Mouse (Mus musculus) intestine, postnatal 0 days (tissue): ENCODE measurements around the gene Cyp8b1. TPM values are rescaled to one million over a fixed set of nuclear protein-coding genes. Genes with fewer than 3 reads are reported as not detected.

Source experiments
- ATAC-seq: fragments of 200-750 bp; cut with Nextera tagmentation; 2 replicates; pipeline ENCODE4 v1.8.0; 2017; ENCODE audit warnings: mild to moderate bottlenecking, moderate TSS enrichment, moderate library complexity
- H3K27ac ChIP-seq: fragments of 300-500 bp; sonication (generic); 2 replicates; pipeline ENCODE4 v1.5.1; 2014; ENCODE audit warnings: mild to moderate bottlenecking, low read depth, low read length, moderate library complexity
- H3K27me3 ChIP-seq: fragments of 300-500 bp; sonication (generic); replicated peaks from 2 replicates; pipeline ENCODE4 v1.6.1; 2014; ENCODE audit warnings: low read length, mixed read lengths; ENCODE audit not compliant: control insufficient read depth, insufficient read depth
- H3K36me3 ChIP-seq: fragments of 300-500 bp; sonication (generic); 2 replicates; pipeline ENCODE4 v1.6.1; 2014; ENCODE audit warnings: mild to moderate bottlenecking, moderate library complexity; ENCODE audit not compliant: control insufficient read depth, insufficient read depth
- H3K4me1 ChIP-seq: fragments of 300-500 bp; sonication (generic); replicated peaks from 2 replicates; pipeline ENCODE4 v1.6.1; 2014; ENCODE audit warnings: antibody characterized with exemption, low read length, mixed read lengths; ENCODE audit not compliant: control insufficient read depth, insufficient read depth
- H3K4me2 ChIP-seq: fragments of 300-500 bp; sonication (generic); replicated peaks from 2 replicates; pipeline ENCODE4 v1.6.1; 2014; ENCODE audit warnings: low read depth, mild to moderate bottlenecking, moderate library complexity
- H3K4me3 ChIP-seq: fragments of 300-500 bp; sonication (generic); 2 replicates; pipeline ENCODE4 v1.5.1; 2014; ENCODE audit warnings: low read depth, low read length
- H3K9ac ChIP-seq: fragments of 300-500 bp; sonication (generic); 2 replicates; pipeline ENCODE4 v1.6.1; 2014; ENCODE audit warnings: mild to moderate bottlenecking, low read depth, low read length
- H3K9me3 ChIP-seq: fragments of 300-500 bp; sonication (generic); 2 replicates; pipeline ENCODE4 v1.6.1; 2016; ENCODE audit warnings: mixed run types; ENCODE audit not compliant: control insufficient read depth
- CTCF ChIP-seq: sonication (generic); IDR thresholded peaks from 2 replicates; pipeline ENCODE4 v1.5.1; 2016; ENCODE audit warnings: low read depth, mild to moderate bottlenecking, control low read depth, antibody characterized with exemption, moderate library complexity
- WGBS: fragments of 180-500 bp; shearing (Covaris S2); extraction: QIAGEN DNeasy Blood & Tissue Kit; methylation state at CpG from one replicate; pipeline ENCODE4 v1.1.7; 2014; 5-methylcytosine and 5-hydroxymethylcytosine counted together
- polyA plus RNA-seq: library from polyadenylated mRNA; unstranded; fragments of >200 nt; fragmentation: Nextera tagmentation; extraction: Ambion mirVana; gene quantifications from 2 replicates; pipeline ENCODE4 v1.2.1, GENCODE M21; 2015

Cyp8b1 gene
- polyA plus RNA-seq, 1 experiment from 2014 or later: 3.3 TPM

GRCm38 (mm10) chr9:121923906-121924305, 7.8 kb upstream of the Cyp8b1 start:
- H3K9me3 ChIP-seq: no peaks in the 10 kb centered on the region
- H3K4me2 ChIP-seq: no peak overlapping the region
- no peak for ATAC-seq
- no peak for TF ChIP-seq CTCF
- no peaks in the 10 kb centered on the region for H3K36me3 ChIP-seq
- no peaks in the 10 kb centered on the region for H3K27me3 ChIP-seq
- WGBS: 76% methylated on average over 5 of the region's 5 CpGs
- no peak overlapping the region for H3K27ac ChIP-seq
- no peak overlapping the region for H3K4me3 ChIP-seq
- H3K9ac ChIP-seq: no peak overlapping the region
- no peaks in the 10 kb centered on the region for H3K4me1 ChIP-seq

GRCm38 (mm10) chr9:121923443-121923842, 7.3 kb upstream of the Cyp8b1 start:
- TF ChIP-seq CTCF: no peak
- ATAC-seq: no peak
- 75% methylated on average over 8 of the region's 8 CpGs for WGBS
- Histone ChIP-seq H3K4me2 (no peak overlapping the region), H3K9me3 (no peaks in the 10 kb centered on the region), H3K27ac (no peak overlapping the region), H3K4me1 (no peaks in the 10 kb centered on the region), H3K9ac (no peak overlapping the region), H3K4me3 (no peak overlapping the region), H3K36me3 (no peaks in the 10 kb centered on the region), H3K27me3 (no peaks in the 10 kb centered on the region)

- ATAC-seq: no peak
- Histone ChIP-seq H3K9me3 (no peaks in the 10 kb centered on the region), H3K4me3 (no peak overlapping the region), H3K4me2 (no peak overlapping the region), H3K27ac (no peak overlapping the region), H3K4me1 (no peaks in the 10 kb centered on the region), H3K27me3 (0 out of 2 replicates have a peak, but pooled peaks cover 3% of the 10 kb centered on the region), H3K36me3 (no peaks in the 10 kb centered on the region), H3K9ac (no peak overlapping the region)
- TF ChIP-seq CTCF: no peak
- 77% methylated on average over 10 of the region's 10 CpGs for WGBS
Measured at GRCm38 (mm10) chr9:121919027-121919501, 3.0 kb upstream of the Cyp8b1 start.

GRCm38 (mm10) chr9:121915056-121915455, 1.0 kb downstream of the Cyp8b1 start:
- Histone ChIP-seq H3K4me3 (no peak overlapping the region), H3K27ac (no peak overlapping the region), H3K9ac (no peak overlapping the region), H3K36me3 (no peaks in the 10 kb centered on the region), H3K4me1 (no peaks in the 10 kb centered on the region), H3K9me3 (no peaks in the 10 kb centered on the region), H3K27me3 (0 out of 2 replicates have a peak, but pooled peaks cover 3% of the 10 kb centered on the region), H3K4me2 (no peak overlapping the region)
- ATAC-seq: no peak
- no peak for TF ChIP-seq CTCF
- 86% methylated on average over 10 of the region's 10 CpGs for WGBS

- H3K4me1 ChIP-seq: no peaks in the 10 kb centered on the region
- H3K9ac ChIP-seq: no peak overlapping the region
- H3K4me3 ChIP-seq: no peak overlapping the region
- no peak overlapping the region for H3K27ac ChIP-seq
- H3K27me3 ChIP-seq: 0 out of 2 replicates have a peak, but pooled peaks cover 3% of the 10 kb centered on the region
- no peaks in the 10 kb centered on the region for H3K36me3 ChIP-seq
- 78% methylated on average over 8 of the region's 8 CpGs for WGBS
- no peak overlapping the region for H3K4me2 ChIP-seq
- no peaks in the 10 kb centered on the region for H3K9me3 ChIP-seq
- TF ChIP-seq CTCF: no peak
- ATAC-seq: no peak
Measured at GRCm38 (mm10) chr9:121914226-121914757, 1.8 kb downstream of the Cyp8b1 start.

- Histone ChIP-seq H3K9ac (no peak overlapping the region), H3K9me3 (no peaks in the 10 kb centered on the region), H3K4me2 (no peak overlapping the region), H3K36me3 (no peaks in the 10 kb centered on the region), H3K27me3 (0 out of 2 replicates have a peak, but pooled peaks cover 3% of the 10 kb centered on the region), H3K4me3 (no peak overlapping the region), H3K4me1 (no peaks in the 10 kb centered on the region), H3K27ac (no peak overlapping the region)
- TF ChIP-seq CTCF: no peak
- no peak for ATAC-seq
- 84% methylated on average over 4 of the region's 4 CpGs for WGBS
Measured at GRCm38 (mm10) chr9:121912786-121913185, 3.3 kb downstream of the Cyp8b1 start.

GRCm38 (mm10) chr9:121911196-121911595, 4.9 kb downstream of the Cyp8b1 start:
- Histone ChIP-seq H3K9ac (no peak overlapping the region), H3K9me3 (no peaks in the 10 kb centered on the region), H3K4me2 (no peak overlapping the region), H3K27ac (no peak overlapping the region), H3K4me1 (no peaks in the 10 kb centered on the region), H3K27me3 (0 out of 2 replicates have a peak, but pooled peaks cover 3% of the 10 kb centered on the region), H3K4me3 (no peak overlapping the region), H3K36me3 (no peaks in the 10 kb centered on the region)
- TF ChIP-seq CTCF: no peak
- ATAC-seq: no peak
- WGBS: 84% methylated on average over 7 of the region's 7 CpGs
